Mouse (Mus musculus): ENCODE measurements around the gene Fadd. TPM values are rescaled to one million over a fixed set of nuclear protein-coding genes. Genes with fewer than 3 reads are reported as not detected.

The Fadd gene
- polyA plus RNA-seq (2012; rRNA removed) (3.6 and 4.1 TPM in 2 replicates), polyA plus RNA-seq (2014; fragmentation: Nextera tagmentation; extraction: Ambion mirVana) (4.4 and 5.0 TPM in 2 replicates)

GRCm38 (mm10) chr7:144582284-144582980 lies at the start of gene Fadd:
Gene Fadd, minus strand, starts transcription at chr7:144582463.
- Histone ChIP-seq H3K36me3 (replicated peaks; ENCODE audit: control insufficient read depth, insufficient read depth, low read depth) (peaks cover 5% of the 10 kb centered on the region), H3K9ac (replicated peaks) (peak within 1 kb of the TSS; percentile 66), H3K9me3 (ENCODE audit: control insufficient read depth, low read length) (no peaks in the 10 kb centered on the region), H3K27ac (peak within 1 kb of the TSS; percentile 50), H3K4me3 (ENCODE audit: insufficient read depth in 1 of 2, low read depth in 2 of 2, low read length in 2 of 2) (peak within 1 kb of the TSS; percentile 73 to 77), H3K27me3 (ENCODE audit: control insufficient read depth, insufficient read depth, low read length) (no peaks in the 10 kb centered on the region), H3K4me2 (ENCODE audit: low read depth) (peak within 1 kb of the TSS; percentile 77), H3K4me1 (replicated peaks; ENCODE audit: control insufficient read depth in 2 of 2, insufficient read depth in 2 of 2, low read length in 1 of 2) (peaks cover 7 to 13% of the 10 kb centered on the region in 2 experiments; a peak in 3 of 4 replicates)
- peak; percentile 81 for ATAC-seq (ENCODE audit: insufficient read depth)
- peak; percentile 73 to 83 (median 77) for DNase-seq (ENCODE audit: low read depth in 3 of 3, low spot score in 3 of 3)
- WGBS (ENCODE audit: insufficient replicate concordance): 2% methylated on average over 34 of the region's 34 CpGs
- TF ChIP-seq EP300 (IDR thresholded peaks at IDR 0.05; ENCODE audit: low read depth): peak; percentile 53
- no peak for TF ChIP-seq CTCF (IDR thresholded peaks at IDR 0.05; ENCODE audit: low read depth)

GRCm38 (mm10) chr7:144630622-144631021 lies 48.4 kb upstream of the Fadd start:
- WGBS (ENCODE audit: insufficient replicate concordance): 44% methylated on average over 3 of the region's 3 CpGs
- no peaks in the 10 kb centered on the region for H3K4me1 ChIP-seq (replicated peaks; ENCODE audit: control insufficient read depth in 2 of 2, insufficient read depth in 2 of 2, low read length in 1 of 2)
- no peaks in the 10 kb centered on the region for H3K36me3 ChIP-seq (replicated peaks; ENCODE audit: control insufficient read depth, insufficient read depth, low read depth)
- H3K9ac ChIP-seq (replicated peaks): no peak overlapping the region
- ATAC-seq (ENCODE audit: insufficient read depth) (no peak), DNase-seq (ENCODE audit: low read depth in 3 of 3, low spot score in 3 of 3) (no peak)
- no peaks in the 10 kb centered on the region for H3K9me3 ChIP-seq (ENCODE audit: control insufficient read depth, low read length)
- no peak overlapping the region for H3K4me2 ChIP-seq (ENCODE audit: low read depth)
- H3K27ac ChIP-seq: no peak overlapping the region
- TF ChIP-seq EP300 (IDR thresholded peaks at IDR 0.05; ENCODE audit: low read depth) (no peak), CTCF (IDR thresholded peaks at IDR 0.05; ENCODE audit: low read depth) (no peak)
- H3K27me3 ChIP-seq (ENCODE audit: control insufficient read depth, insufficient read depth, low read length): no peaks in the 10 kb centered on the region
- no peak overlapping the region for H3K4me3 ChIP-seq (ENCODE audit: insufficient read depth in 1 of 2, low read depth in 2 of 2, low read length in 2 of 2)

GRCm38 (mm10) chr7:144628334-144628915 lies 46.2 kb upstream of the Fadd start:
- H3K4me2 ChIP-seq (ENCODE audit: low read depth): no peak overlapping the region
- no peak overlapping the region for H3K27ac ChIP-seq
- DNase-seq (ENCODE audit: low read depth in 3 of 3, low spot score in 3 of 3) (no peak), ATAC-seq (ENCODE audit: insufficient read depth) (no peak)
- TF ChIP-seq EP300 (IDR thresholded peaks at IDR 0.05; ENCODE audit: low read depth) (no peak), CTCF (IDR thresholded peaks at IDR 0.05; ENCODE audit: low read depth) (no peak)
- H3K4me3 ChIP-seq (ENCODE audit: insufficient read depth in 1 of 2, low read depth in 2 of 2, low read length in 2 of 2): no peak overlapping the region
- no peaks in the 10 kb centered on the region for H3K4me1 ChIP-seq (replicated peaks; ENCODE audit: control insufficient read depth in 2 of 2, insufficient read depth in 2 of 2, low read length in 1 of 2)
- H3K9ac ChIP-seq (replicated peaks): no peak overlapping the region
- WGBS (ENCODE audit: insufficient replicate concordance): 23% methylated on average over 3 of the region's 3 CpGs
- H3K27me3 ChIP-seq (ENCODE audit: control insufficient read depth, insufficient read depth, low read length): no peaks in the 10 kb centered on the region
- no peaks in the 10 kb centered on the region for H3K9me3 ChIP-seq (ENCODE audit: control insufficient read depth, low read length)
- H3K36me3 ChIP-seq (replicated peaks; ENCODE audit: control insufficient read depth, insufficient read depth, low read depth): no peaks in the 10 kb centered on the region

GRCm38 (mm10) chr7:144627606-144628333 lies 45.5 kb upstream of the Fadd start:
- H3K4me1 ChIP-seq (replicated peaks; ENCODE audit: control insufficient read depth in 2 of 2, insufficient read depth in 2 of 2, low read length in 1 of 2): no peaks in the 10 kb centered on the region
- TF ChIP-seq EP300 (IDR thresholded peaks at IDR 0.05; ENCODE audit: low read depth) (no peak), CTCF (IDR thresholded peaks at IDR 0.05; ENCODE audit: low read depth) (no peak)
- H3K27me3 ChIP-seq (ENCODE audit: control insufficient read depth, insufficient read depth, low read length): no peaks in the 10 kb centered on the region
- no peaks in the 10 kb centered on the region for H3K9me3 ChIP-seq (ENCODE audit: control insufficient read depth, low read length)
- H3K4me2 ChIP-seq (ENCODE audit: low read depth): no peak overlapping the region
- H3K36me3 ChIP-seq (replicated peaks; ENCODE audit: control insufficient read depth, insufficient read depth, low read depth): no peaks in the 10 kb centered on the region
- H3K4me3 ChIP-seq (ENCODE audit: insufficient read depth in 1 of 2, low read depth in 2 of 2, low read length in 2 of 2): no peak overlapping the region
- 52% methylated on average over 13 of the region's 13 CpGs for WGBS (ENCODE audit: insufficient replicate concordance)
- DNase-seq (ENCODE audit: low read depth in 3 of 3, low spot score in 3 of 3) (no peak), ATAC-seq (ENCODE audit: insufficient read depth) (no peak)
- no peak overlapping the region for H3K9ac ChIP-seq (replicated peaks)
- H3K27ac ChIP-seq: no peak overlapping the region

GRCm38 (mm10) chr7:144626042-144626441 lies 43.8 kb upstream of the Fadd start:
- Histone ChIP-seq H3K36me3 (replicated peaks; ENCODE audit: control insufficient read depth, insufficient read depth, low read depth) (no peaks in the 10 kb centered on the region), H3K4me1 (replicated peaks; ENCODE audit: control insufficient read depth in 2 of 2, insufficient read depth in 2 of 2, low read length in 1 of 2) (no peaks in the 10 kb centered on the region), H3K27ac (no peak overlapping the region), H3K4me3 (ENCODE audit: insufficient read depth in 1 of 2, low read depth in 2 of 2, low read length in 2 of 2) (no peak overlapping the region), H3K9ac (replicated peaks) (no peak overlapping the region), H3K4me2 (ENCODE audit: low read depth) (no peak overlapping the region), H3K27me3 (ENCODE audit: control insufficient read depth, insufficient read depth, low read length) (no peaks in the 10 kb centered on the region), H3K9me3 (ENCODE audit: control insufficient read depth, low read length) (no peaks in the 10 kb centered on the region)
- no peak for TF ChIP-seq CTCF (IDR thresholded peaks at IDR 0.05; ENCODE audit: low read depth)
- no peak for TF ChIP-seq EP300 (IDR thresholded peaks at IDR 0.05; ENCODE audit: low read depth)
- DNase-seq (ENCODE audit: low read depth in 3 of 3, low spot score in 3 of 3) (no peak), ATAC-seq (ENCODE audit: insufficient read depth) (no peak)
- WGBS (ENCODE audit: insufficient replicate concordance): 59% methylated on average over 2 of the region's 2 CpGs

Data from liver, embryonic 14.5 days (tissue).